Comparison of ENCODE assay signal across 8 mouse cellular contexts in the genomic region with DNA sequence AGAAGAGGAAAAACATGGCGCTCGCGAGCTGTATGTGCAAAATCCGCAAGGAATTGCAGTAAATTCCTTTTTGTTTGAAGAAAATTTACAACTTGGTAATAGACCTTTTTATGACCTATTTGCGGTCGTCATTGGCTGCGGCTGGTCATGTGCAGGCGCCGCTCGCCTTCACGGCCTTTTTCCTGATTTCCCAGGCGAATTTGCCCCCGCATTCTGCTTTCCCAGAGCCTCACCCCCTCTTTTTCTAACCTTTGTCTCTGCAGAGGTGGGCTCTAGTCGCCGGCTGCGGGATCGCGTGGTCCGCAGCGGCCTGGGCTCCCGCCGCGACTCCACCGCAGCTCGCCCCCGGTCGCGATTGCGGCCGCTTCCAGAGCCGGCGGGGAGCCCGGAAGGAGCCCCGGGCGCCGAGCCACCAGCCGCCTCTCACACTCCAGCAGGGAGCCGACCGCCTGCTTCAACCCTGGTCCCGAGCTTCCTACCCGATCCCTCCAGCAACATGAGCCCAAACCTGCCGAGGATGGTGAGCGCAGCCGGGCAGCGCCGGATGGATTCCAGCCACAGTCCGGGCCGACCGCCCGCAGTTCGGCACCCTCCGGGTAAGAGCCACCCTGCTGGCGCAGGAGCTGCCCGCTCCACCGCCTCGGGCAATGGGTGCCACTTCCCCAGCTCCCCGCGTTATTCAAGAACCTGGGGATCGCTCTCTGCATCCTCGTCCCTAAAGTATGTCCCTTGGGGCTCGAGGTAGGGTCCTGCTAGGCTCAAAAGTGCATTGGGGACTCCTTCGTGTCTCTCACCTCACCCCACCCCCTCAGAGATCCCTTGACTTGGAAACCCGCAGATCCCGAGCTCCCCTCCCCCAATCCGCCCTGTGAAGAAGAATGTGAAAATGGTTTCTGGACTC. TPM values are rescaled to one million over a fixed set of nuclear protein-coding genes. Genes with fewer than 3 reads are reported as not detected.
A peak's percentile ranks its signal among the peaks of the same experiment; 100 is the strongest.
DNase-seq lines count a peak whose midpoint lies in the region; ATAC-seq lines count a peak whose summit lies in the region.

A gene (plus strand): TSS at position 207 of the 901 bp plus-strand sequence.
A gene (plus strand): TSS at position 209 of the 901 bp plus-strand sequence.

- H3K4me1 ChIP-seq in megakaryocyte, embryonic 14.5 days, result peaks cover 28% of the 10 kb centered on the region
- peaks cover 7% of the 10 kb centered on the region for H3K4me1 ChIP-seq in forebrain, embryonic 16.5 days (replicated peaks; ENCODE audit: control insufficient read depth, insufficient read depth, low read length)
- H3K4me1 ChIP-seq in midbrain, embryonic 12.5 days, result peaks cover 10% of the 10 kb centered on the region

- peak within 1 kb of the TSS; percentile 70 for H3K4me3 ChIP-seq in megakaryocyte, embryonic 14.5 days (replicated peaks)
- peak within 1 kb of the TSS; percentile 15; the same call in 1 of the 2 replicates for H3K4me3 ChIP-seq in forebrain, embryonic 16.5 days (replicated peaks; ENCODE audit: low read length)
- H3K4me3 ChIP-seq in midbrain, embryonic 12.5 days, result peak within 1 kb of the TSS; percentile 27

- peak within 1 kb of the TSS; percentile 24 for H3K4me2 ChIP-seq in forebrain, embryonic 16.5 days (ENCODE audit: low read length)
- H3K4me2 ChIP-seq in midbrain, embryonic 12.5 days (replicated peaks), result peak within 1 kb of the TSS; percentile 36

- no peak within 1 kb of the TSS for H3K27ac ChIP-seq in forebrain, embryonic 16.5 days (ENCODE audit: low read length)
- no peak within 1 kb of the TSS for H3K27ac ChIP-seq in midbrain, embryonic 12.5 days (replicated peaks)

- no peaks in the 10 kb centered on the region for H3K36me3 ChIP-seq in megakaryocyte, embryonic 14.5 days (replicated peaks; ENCODE audit: low read length)
- H3K36me3 ChIP-seq in forebrain, embryonic 16.5 days (ENCODE audit: control insufficient read depth, insufficient read depth), result no peaks in the 10 kb centered on the region
- H3K36me3 ChIP-seq in midbrain, embryonic 12.5 days, result no peaks in the 10 kb centered on the region

- H3K9ac ChIP-seq in forebrain, embryonic 16.5 days (replicated peaks; ENCODE audit: low read depth, low read length), result no peak within 1 kb of the TSS
- H3K9ac ChIP-seq in midbrain, embryonic 12.5 days (replicated peaks), result no peak within 1 kb of the TSS

- under 1% methylated on average over 65 of the region's 65 CpGs for WGBS in forebrain, embryonic 16.5 days
- under 1% methylated on average over 65 of the region's 65 CpGs for WGBS in midbrain, embryonic 12.5 days

- H3K9me3 ChIP-seq in megakaryocyte, embryonic 14.5 days, result no peaks in the 10 kb centered on the region
- H3K9me3 ChIP-seq in forebrain, embryonic 16.5 days (ENCODE audit: control insufficient read depth, low read length), result no peaks in the 10 kb centered on the region
- no peaks in the 10 kb centered on the region for H3K9me3 ChIP-seq in midbrain, embryonic 12.5 days

- peak; percentile 87 for DNase-seq in kidney, adult 18-20 months
- DNase-seq in thymus, postnatal 14 days, result no peak

- peaks cover 95% of the 10 kb centered on the region for H3K27me3 ChIP-seq in megakaryocyte, embryonic 14.5 days (replicated peaks)
- peaks cover 88% of the 10 kb centered on the region for H3K27me3 ChIP-seq in forebrain, embryonic 16.5 days (replicated peaks; ENCODE audit: control insufficient read depth, insufficient read depth, low read length)
- H3K27me3 ChIP-seq in midbrain, embryonic 12.5 days, result peaks cover 98% of the 10 kb centered on the region

- ATAC-seq in megakaryocyte, adult 5-6 weeks (ENCODE audit: poor library complexity, severe bottlenecking), result no peak
- no peak for ATAC-seq in forebrain, embryonic 16.5 days
- ATAC-seq in midbrain, embryonic 12.5 days (ENCODE audit: low FRiP score, low read depth), result no peak
- no peak for ATAC-seq in CD4-positive, CD25-positive, alpha-beta regulatory T cell, adult 4 months
- ATAC-seq in activated CD4-positive, CD25-positive, alpha-beta regulatory T cell, adult 4 months, result no peak

RNA-seq across cellular contexts. Expression of the first gene that starts in this region (rescaled TPM):
- polyA plus RNA-seq in megakaryocyte, embryonic 14.5 days (2012; ENCODE audit: insufficient read depth, low replicate concordance), result not detected in 2 replicates
- total RNA-seq in megakaryocyte, adult 5-6 weeks (2015), result not detected in 2 replicates
- 0.26 TPM in 1 of 2 replicates, not detected in the other for total RNA-seq in megakaryocyte, adult 5-6 weeks (2017)
- polyA plus RNA-seq in forebrain, embryonic 16.5 days (2015; fragmentation: Nextera tagmentation; extraction: Ambion mirVana), result not detected in 2 replicates
- polyA plus RNA-seq in midbrain, embryonic 12.5 days (2016; fragmentation: Nextera tagmentation; extraction: Ambion mirVana), result not detected in 2 replicates
- polyA plus RNA-seq in CD4-positive, CD25-positive, alpha-beta regulatory T cell, adult 4 months (2017; shearing (Covaris generic)), result not detected
- not detected for polyA plus RNA-seq in activated CD4-positive, CD25-positive, alpha-beta regulatory T cell, adult 4 months (2017; shearing (Covaris generic))

RNA-seq across cellular contexts. Expression of the second gene that starts in this region (rescaled TPM):
- polyA plus RNA-seq in megakaryocyte, embryonic 14.5 days (2012; ENCODE audit: insufficient read depth, low replicate concordance), result not detected in 2 replicates
- total RNA-seq in megakaryocyte, adult 5-6 weeks (2015), result not detected in 2 replicates
- total RNA-seq in megakaryocyte, adult 5-6 weeks (2017), result not detected in 2 replicates
- polyA plus RNA-seq in forebrain, embryonic 16.5 days (2015; fragmentation: Nextera tagmentation; extraction: Ambion mirVana), result not detected in 2 replicates
- polyA plus RNA-seq in midbrain, embryonic 12.5 days (2016; fragmentation: Nextera tagmentation; extraction: Ambion mirVana), result not detected in 2 replicates
- polyA plus RNA-seq in CD4-positive, CD25-positive, alpha-beta regulatory T cell, adult 4 months (2017; shearing (Covaris generic)), result not detected
- polyA plus RNA-seq in activated CD4-positive, CD25-positive, alpha-beta regulatory T cell, adult 4 months (2017; shearing (Covaris generic)), result not detected

Comparison
In these comparisons a context has a peak if more than half of its experiments do, and no peak if none do; other contexts are left out.
1. H3K4me3 ChIP-seq: peak in every context shown above with its lines; median percentile 70 in megakaryocyte, embryonic 14.5 days; 27 in midbrain, embryonic 12.5 days; 15 in forebrain, embryonic 16.5 days.